In the genomic region with DNA sequence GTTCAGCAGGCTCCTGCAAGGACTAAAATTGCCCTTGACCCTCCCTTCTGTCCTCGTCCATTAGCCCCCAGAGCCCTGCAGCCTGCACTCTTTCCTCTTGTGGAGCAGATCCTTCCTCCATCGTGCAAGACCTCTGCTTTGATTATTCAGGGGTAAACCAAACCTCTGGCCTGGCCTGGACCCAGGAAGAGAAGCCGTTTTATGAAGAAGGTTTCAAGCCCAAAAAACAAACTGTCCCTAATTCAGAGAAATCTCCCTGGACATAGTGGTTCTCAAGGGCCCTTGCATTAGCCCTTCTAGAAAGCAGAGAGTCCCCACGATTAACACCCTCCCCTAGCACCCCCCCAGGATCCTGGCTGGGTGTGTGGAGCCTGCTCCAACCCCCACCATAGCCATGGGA, we compare ENCODE assay signal across 8 mouse cellular contexts.
DNase-seq lines count a peak whose midpoint lies in the region; ATAC-seq and TF ChIP-seq lines count a peak whose summit lies in the region.

No protein-coding gene starts in this region.

- H3K4me1 ChIP-seq in heart, adult 2 months (ENCODE audit: control insufficient read depth, insufficient read depth, low read length): peaks cover 3% of the 10 kb centered on the region
- H3K4me1 ChIP-seq in E14TG2a.4 (replicated peaks; ENCODE audit: low read depth, low read length): peaks cover 85% of the 10 kb centered on the region
- peaks cover 11% of the 10 kb centered on the region for H3K4me1 ChIP-seq in heart, embryonic 16.5 days (ENCODE audit: control insufficient read depth, insufficient read depth, low read length)
- peaks cover 2 to 8% of the 10 kb centered on the region in 2 experiments; a peak in 1 of 4 replicates for H3K4me1 ChIP-seq in liver, embryonic 14.5 days (replicated peaks; ENCODE audit: control insufficient read depth in 2 of 2, insufficient read depth in 2 of 2, low read length in 1 of 2)

- intact Hi-C loops in heart, adult 2 months (cut with DNase I): no loop called here
- intact Hi-C loops in left cerebral cortex, postnatal 14 days (cut with DNase I): loop anchor here (5.0 kb wide), 2 partner anchors 75 to 245 kb away; partner anchors contain the start of genes Gm11733 and Tnrc6c

- ATAC-seq in heart, embryonic 16.5 days (replicated peaks; ENCODE audit: extremely low read depth, insufficient read depth, low FRiP score): no peak
- no peak for ATAC-seq in liver, embryonic 14.5 days (ENCODE audit: insufficient read depth)

- H3K9me3 ChIP-seq in E14TG2a.4 (ENCODE audit: low read length): peaks cover 5% of the 10 kb centered on the region; the same call in 1 of the 2 replicates
- peaks cover 6% of the 10 kb centered on the region; the same call in 1 of the 2 replicates for H3K9me3 ChIP-seq in heart, embryonic 16.5 days (replicated peaks; ENCODE audit: control insufficient read depth, low read length)
- H3K9me3 ChIP-seq in liver, embryonic 14.5 days (ENCODE audit: control insufficient read depth, low read length): no peaks in the 10 kb centered on the region

- H3K4me3 ChIP-seq in heart, adult 2 months: no peak overlapping the region
- 0 out of 2 replicates have a peak overlapping the region, but pooled peaks have one; percentile 53 for H3K4me3 ChIP-seq in E14TG2a.4 (replicated peaks; ENCODE audit: low read length)
- peak overlapping the region; percentile 46; the same call in 1 of the 2 replicates for H3K4me3 ChIP-seq in heart, embryonic 16.5 days (ENCODE audit: low read length)
- no peak overlapping the region for H3K4me3 ChIP-seq in liver, embryonic 14.5 days (ENCODE audit: insufficient read depth in 1 of 2, low read depth in 2 of 2, low read length in 2 of 2)

- TF ChIP-seq POLR2A in heart, adult 2 months (IDR thresholded peaks at IDR 0.05; ENCODE audit: insufficient read depth, low read depth, low read length): no peak

- peaks cover 2% of the 10 kb centered on the region; the same call in 1 of the 2 replicates for H3K27me3 ChIP-seq in heart, adult 2 months (ENCODE audit: control insufficient read depth, insufficient read depth, low read length)
- peaks cover 48% of the 10 kb centered on the region for H3K27me3 ChIP-seq in E14TG2a.4 (ENCODE audit: insufficient read depth, low read length)
- peaks cover 37% of the 10 kb centered on the region for H3K27me3 ChIP-seq in heart, embryonic 16.5 days (ENCODE audit: control insufficient read depth, insufficient read depth, low read length)
- peaks cover 19% of the 10 kb centered on the region for H3K27me3 ChIP-seq in liver, embryonic 14.5 days (ENCODE audit: control insufficient read depth, insufficient read depth, low read length)

- WGBS in heart, adult 2 months: 51% methylated on average over 4 of the region's 4 CpGs
- WGBS in heart, embryonic 16.5 days: 39% methylated on average over 4 of the region's 4 CpGs
- 8% methylated on average over 4 of the region's 4 CpGs for WGBS in liver, embryonic 14.5 days (ENCODE audit: insufficient replicate concordance)

- peak overlapping the region; percentile 74 for H3K4me2 ChIP-seq in heart, embryonic 16.5 days (ENCODE audit: low read depth, low read length)
- 0 out of 2 replicates have a peak overlapping the region, but pooled peaks have one; percentile 31 for H3K4me2 ChIP-seq in liver, embryonic 14.5 days (ENCODE audit: low read depth)

- no peak for TF ChIP-seq EP300 in heart, adult 2 months (IDR thresholded peaks at IDR 0.05; ENCODE audit: insufficient read depth, low read depth, low read length)
- TF ChIP-seq EP300 in liver, embryonic 14.5 days (IDR thresholded peaks at IDR 0.05; ENCODE audit: low read depth): no peak

- peak overlapping the region; percentile 61; the same call in 1 of the 2 replicates for H3K27ac ChIP-seq in heart, adult 2 months
- no peak overlapping the region for H3K27ac ChIP-seq in heart, embryonic 16.5 days (ENCODE audit: low read length)
- H3K27ac ChIP-seq in liver, embryonic 14.5 days: no peak overlapping the region

- TF ChIP-seq CTCF in heart, adult 2 months (IDR thresholded peaks at IDR 0.05): no peak
- TF ChIP-seq CTCF in E14TG2a.4 (conservative IDR thresholded peaks at IDR 0.05; ENCODE audit: low read length): no peak
- no peak for TF ChIP-seq CTCF in liver, embryonic 14.5 days (IDR thresholded peaks at IDR 0.05; ENCODE audit: low read depth)

- no peak for DNase-seq in heart, adult 2 months
- no peak for DNase-seq in heart, postnatal 4 days
- no peak for DNase-seq in liver, embryonic 14.5 days (ENCODE audit: low read depth in 3 of 3, low spot score in 3 of 3)
- DNase-seq in frontal cortex, postnatal 25 days (ENCODE audit: low spot score in 2 of 2): no peak
- no peak for DNase-seq in left cerebral cortex, postnatal 14 days (ENCODE audit: low spot score in 2 of 2)
- DNase-seq in lung, postnatal 14 days: no peak

- H3K79me2 ChIP-seq in heart, adult 2 months (replicated peaks; ENCODE audit: control insufficient read depth, insufficient read depth, low read length): no peaks in the 10 kb centered on the region

- no peaks in the 10 kb centered on the region for H3K36me3 ChIP-seq in heart, adult 2 months (ENCODE audit: control insufficient read depth, insufficient read depth, low read length)
- H3K36me3 ChIP-seq in E14TG2a.4 (ENCODE audit: insufficient read depth, low read length): peaks cover 5% of the 10 kb centered on the region
- no peaks in the 10 kb centered on the region for H3K36me3 ChIP-seq in heart, embryonic 16.5 days (ENCODE audit: control insufficient read depth, insufficient read depth)
- no peaks in the 10 kb centered on the region for H3K36me3 ChIP-seq in liver, embryonic 14.5 days (replicated peaks; ENCODE audit: control insufficient read depth, insufficient read depth, low read depth)

- H3K9ac ChIP-seq in heart, adult 2 months (ENCODE audit: low read depth, low read length): peak overlapping the region; percentile 27
- H3K9ac ChIP-seq in heart, embryonic 16.5 days (ENCODE audit: low read length): peak overlapping the region; percentile 52; the same call in 1 of the 2 replicates
- H3K9ac ChIP-seq in liver, embryonic 14.5 days (replicated peaks): no peak overlapping the region

Comparison
In these comparisons a context has a peak if more than half of its experiments do, and no peak if none do; other contexts are left out.
1. H3K4me3 ChIP-seq: peak in E14TG2a.4 (single experiment) and heart, embryonic 16.5 days (single experiment); none in heart, adult 2 months (single experiment) and liver, embryonic 14.5 days (0 of 2).